Mouse (Mus musculus) adrenal gland, postnatal 4 days (tissue): Measurements from ENCODE around the gene Duoxa2. TPM values are rescaled to one million over a fixed set of nuclear protein-coding genes. Genes with fewer than 3 reads are reported as not detected.
"Not testable (repeated sequence)": the region's sequence is repeated elsewhere in the genome, so short reads cannot be mapped to it uniquely, and the experiment has no call there.

Experiments used
- DNase-seq, 2 experiments: peaks; one replicate each; pipeline ENCODE4 v3.0.0; 2021 to 2022; ENCODE audit warnings: low spot score in 2 of 2, mixed read lengths in 2 of 2
- total RNA-seq, 2 experiments: library from RNA; stranded (reverse); gene quantifications; 2 replicates each; pipeline ENCODE4 v1.2.3; 2021

Gene Duoxa2
- total RNA-seq, 2 experiments from 2014 or later: 0.20 TPM; not detected in 1

- no peak for DNase-seq
Measured at GRCm38 (mm10) chr2:122305097-122305892, 6.6 kb downstream of the Duoxa2 start.

DNA sequence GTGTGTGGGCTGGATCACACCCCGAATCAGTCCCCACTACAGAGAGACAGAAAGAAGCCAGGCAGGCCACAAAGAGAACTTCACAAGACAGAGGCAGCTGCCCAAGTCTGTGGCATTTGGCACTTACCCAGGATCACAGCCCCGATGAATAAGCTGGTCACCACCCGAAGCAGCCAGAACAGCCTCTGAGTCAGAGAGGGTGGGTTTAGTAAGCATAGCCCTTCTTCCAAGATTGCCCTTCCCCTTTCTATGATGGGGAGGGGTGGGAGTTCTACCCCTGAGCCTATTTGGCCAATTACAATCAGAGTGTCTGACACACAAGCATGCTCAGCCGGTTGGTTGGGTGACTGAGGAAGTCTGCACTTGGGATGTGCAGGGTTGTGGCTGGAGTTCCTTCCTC, 7.5 kb downstream of the Duoxa2 start:
- DNase-seq: no peak

GRCm38 (mm10) chr2:122309647-122310046, 10.9 kb downstream of the Duoxa2 start:
- DNase-seq: no peak

DNA sequence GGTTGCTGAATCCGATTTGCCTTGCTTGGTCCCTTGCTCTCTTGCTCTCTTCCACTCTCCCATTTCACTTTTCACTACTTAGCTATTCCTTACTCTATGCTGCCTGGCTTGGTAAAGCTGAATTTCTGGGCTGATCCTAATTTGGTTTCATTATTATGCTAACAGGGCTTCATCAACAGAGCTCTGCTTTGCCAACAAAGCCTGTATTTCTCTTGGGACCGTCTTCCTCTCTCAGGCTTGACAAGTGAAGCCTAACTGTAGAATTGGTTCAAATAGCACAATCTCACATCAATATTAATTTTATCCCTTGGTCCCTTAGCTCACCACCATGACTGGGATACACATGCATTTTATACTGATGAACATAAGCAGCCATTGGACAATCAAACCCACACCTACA, 12.9 kb downstream of the Duoxa2 start:
- no peak for DNase-seq

- DNase-seq: peak; percentile 22 to 25
Measured at GRCm38 (mm10) chr2:122312722-122313417, 14.2 kb downstream of the Duoxa2 start.

- DNase-seq: no peak
Measured at GRCm38 (mm10) chr2:122313536-122313935, 14.8 kb downstream of the Duoxa2 start, which contains the start of gene Duoxa1. TSS of gene Duoxa1 (minus strand) at chr2:122313730.

DNA sequence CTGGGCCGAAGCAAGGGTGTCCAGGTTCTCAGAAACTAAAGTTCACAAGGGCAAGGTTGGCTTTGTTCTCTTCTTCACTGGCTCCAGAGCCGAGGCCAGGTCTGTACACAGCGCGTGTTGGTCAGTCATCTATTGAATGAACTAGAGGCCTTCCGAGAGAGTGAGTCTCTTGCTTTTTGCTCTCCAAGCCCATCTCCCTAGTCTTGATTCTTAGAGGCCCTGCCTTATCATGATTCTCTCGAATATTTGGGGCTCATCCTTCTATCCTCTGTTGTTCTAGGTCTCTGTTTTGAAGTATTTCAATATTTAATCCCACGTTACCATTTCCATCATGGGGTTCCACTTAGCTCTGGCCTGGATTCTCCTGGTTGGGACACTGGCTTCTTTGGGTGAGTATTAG, 16.7 kb downstream of the Duoxa2 start, which contains the start of gene Duox1:
Duox1 (plus strand) TSS at position 301 of the 400 bp plus-strand sequence.
- no peak for DNase-seq

DNA sequence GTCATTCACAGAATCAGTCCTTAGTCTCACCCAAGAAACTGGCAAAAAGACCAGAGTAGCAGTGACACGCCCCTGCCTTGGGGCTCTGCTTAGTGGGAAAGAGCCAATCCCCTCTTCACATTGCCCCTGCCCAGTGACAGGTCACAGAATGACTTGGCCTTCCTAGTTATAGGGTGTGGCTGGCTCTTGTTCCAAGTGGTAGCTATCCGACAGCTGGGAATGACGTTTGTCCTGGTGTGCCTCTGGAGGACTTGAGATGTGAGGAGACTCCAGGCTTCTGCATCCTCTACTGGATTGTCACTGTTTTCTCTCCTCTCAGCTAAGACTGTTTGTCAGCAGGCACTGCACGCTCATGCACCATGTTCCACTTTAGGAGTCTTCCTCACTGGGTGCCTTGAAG, 18.7 kb downstream of the Duoxa2 start:
- DNase-seq: no peak

- DNase-seq: no peak
Measured at GRCm38 (mm10) chr2:122323960-122324359, 25.3 kb downstream of the Duoxa2 start.

DNA sequence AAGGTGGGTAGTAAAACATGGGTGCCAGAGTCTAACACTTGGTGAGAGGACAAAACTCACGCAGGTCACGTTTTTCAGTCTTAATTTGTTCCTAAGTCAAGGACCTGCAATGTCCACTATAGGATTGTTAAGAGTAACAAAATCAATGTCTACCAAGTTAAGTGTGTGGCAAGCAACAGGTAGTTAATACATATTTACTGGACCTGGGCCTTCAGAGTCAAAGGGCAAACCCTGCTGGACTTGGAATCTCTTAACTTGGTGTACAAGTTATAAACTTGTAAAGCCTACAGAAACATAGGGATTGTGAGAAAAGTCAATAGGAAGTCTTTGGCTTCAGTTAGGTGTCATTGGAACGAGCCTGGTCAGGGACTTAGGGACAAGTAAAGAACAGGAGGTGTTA, 25.9 kb downstream of the Duoxa2 start:
- no peak for DNase-seq

DNA sequence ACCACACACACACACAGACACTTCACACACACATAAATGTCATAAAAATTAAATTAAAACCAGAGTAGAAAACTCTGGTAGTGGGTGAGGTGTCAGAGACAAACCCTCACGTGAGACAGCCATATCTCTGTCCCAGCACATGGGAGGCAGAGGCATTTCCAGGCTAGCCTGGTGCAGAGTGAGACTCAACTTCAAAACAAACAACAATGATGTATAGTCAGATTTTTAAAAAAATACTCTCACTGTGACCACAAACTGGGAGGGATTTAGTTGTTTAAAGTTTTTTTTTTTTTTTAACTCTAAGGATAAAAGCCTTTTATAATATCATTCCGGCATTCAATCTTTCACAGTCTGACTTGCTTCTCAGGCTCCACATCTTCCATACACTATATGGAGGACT, 26.7 kb downstream of the Duoxa2 start:
- no peak for DNase-seq

- no peak for DNase-seq
Measured at GRCm38 (mm10) chr2:122327986-122328385, 29.3 kb downstream of the Duoxa2 start.

DNA sequence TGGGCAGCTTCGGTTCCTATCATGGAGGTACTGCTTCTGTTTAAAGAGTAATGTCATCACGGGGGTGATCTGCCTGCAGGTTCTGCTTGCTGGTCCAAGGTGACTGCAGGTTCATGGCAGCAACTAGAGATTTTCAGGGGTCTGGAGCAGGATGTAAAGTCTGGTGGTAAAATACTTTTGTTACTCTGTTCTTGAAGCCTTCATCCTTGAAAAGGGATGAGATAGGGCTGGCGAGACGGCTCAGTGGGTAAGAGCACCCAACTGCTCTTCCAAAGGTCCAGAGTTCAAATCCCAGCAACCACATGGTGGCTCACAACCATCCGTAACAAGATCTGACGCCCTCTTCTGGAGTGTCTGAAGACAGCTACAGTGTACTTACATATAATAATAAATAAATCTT, 31.6 kb downstream of the Duoxa2 start:
- not testable (repeated sequence) for DNase-seq

DNA sequence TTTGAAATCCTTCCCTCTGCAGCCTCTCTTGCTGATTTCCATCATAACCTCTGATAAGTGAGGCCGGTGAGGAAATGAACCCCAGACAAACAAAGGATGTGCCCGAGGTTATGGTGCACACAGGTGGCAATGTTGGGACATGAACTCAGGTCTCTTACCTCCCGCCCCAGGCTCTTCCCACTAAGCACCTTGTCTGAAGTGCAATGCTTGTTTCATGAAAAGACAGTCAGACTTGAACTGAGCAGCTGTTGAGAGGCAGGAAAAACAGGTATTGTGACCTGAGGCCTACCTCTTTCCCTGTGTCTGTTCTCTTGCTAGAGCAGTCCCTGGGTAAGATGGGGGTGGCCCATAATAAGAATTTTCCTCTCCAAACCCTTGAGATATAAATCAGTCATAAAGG, 33.5 kb downstream of the Duoxa2 start:
- no peak for DNase-seq

GRCm38 (mm10) chr2:122334170-122334569, 35.5 kb downstream of the Duoxa2 start:
- no peak for DNase-seq

DNA sequence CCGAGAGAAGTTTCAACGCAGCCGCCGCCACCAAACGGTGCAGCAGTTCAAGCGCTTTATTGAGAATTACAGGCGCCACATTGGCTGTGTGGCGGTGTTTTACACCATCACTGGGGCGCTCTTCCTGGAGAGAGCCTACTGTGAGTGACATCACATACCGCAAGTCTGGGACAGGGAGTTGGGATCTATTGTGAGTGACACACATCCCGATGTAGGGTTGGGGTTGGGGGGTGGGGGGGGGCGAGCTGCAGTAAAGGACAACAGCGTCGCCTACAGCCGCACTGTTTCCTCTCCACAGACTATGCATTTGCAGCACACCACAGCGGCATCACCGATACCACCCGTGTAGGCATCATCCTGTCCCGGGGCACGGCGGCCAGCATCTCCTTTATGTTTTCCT, 38.6 kb downstream of the Duoxa2 start:
- DNase-seq: no peak

DNA sequence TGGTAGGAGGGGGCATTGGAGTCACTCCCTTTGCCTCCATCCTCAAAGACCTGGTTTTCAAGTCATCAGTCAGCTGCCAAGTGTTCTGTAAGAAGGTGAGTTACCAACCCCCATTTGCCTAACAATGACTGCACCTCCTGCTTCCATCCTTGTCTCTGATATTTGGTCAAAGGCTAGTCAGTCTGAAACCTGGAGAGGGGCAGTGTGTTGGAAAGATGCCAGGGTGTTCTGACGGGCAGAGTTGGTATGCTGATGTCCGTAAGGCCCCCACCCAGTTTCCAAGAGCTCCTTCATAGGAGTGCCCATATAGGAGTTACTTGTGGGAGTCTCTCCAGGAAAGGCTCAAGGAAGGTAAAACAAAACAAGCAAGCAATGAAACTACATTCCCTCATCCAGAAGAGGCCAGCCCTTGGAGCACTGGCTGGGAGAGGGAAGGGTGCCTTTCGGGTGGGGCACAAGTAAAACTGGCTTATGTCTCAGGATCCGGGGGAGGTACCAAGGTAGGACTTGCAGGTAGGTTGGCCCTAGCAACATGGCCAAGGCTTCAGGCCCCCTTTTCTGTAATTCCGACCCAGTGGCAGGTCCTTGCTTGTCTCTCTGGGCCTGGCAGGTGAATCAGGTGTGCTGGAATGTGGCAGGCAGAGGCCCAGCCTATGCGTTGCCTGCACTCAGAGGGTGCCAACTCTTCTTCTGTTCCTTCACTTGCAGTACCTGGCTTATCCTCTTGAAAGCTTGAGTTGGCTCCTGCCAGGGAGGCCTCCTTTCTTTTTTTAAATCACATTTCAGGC, 46.6 kb downstream of the Duoxa2 start:
- no peak for DNase-seq

DNA sequence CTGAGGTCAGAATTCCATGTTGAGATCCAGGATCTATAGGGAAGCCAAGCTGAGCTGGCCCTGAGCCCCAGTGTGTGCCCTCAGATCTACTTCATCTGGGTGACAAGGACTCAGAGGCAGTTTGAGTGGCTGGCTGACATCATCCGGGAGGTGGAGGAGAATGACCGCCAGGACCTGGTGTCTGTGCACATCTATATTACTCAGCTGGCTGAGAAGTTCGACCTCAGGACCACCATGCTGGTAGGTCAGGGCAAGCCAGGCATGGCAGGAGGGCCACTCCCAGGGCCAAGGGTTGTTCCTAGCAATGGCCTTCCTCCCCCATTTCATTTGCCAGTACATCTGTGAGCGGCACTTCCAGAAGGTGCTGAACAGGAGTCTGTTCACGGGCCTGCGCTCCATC, 47.5 kb downstream of the Duoxa2 start:
- not testable (repeated sequence) for DNase-seq

DNA sequence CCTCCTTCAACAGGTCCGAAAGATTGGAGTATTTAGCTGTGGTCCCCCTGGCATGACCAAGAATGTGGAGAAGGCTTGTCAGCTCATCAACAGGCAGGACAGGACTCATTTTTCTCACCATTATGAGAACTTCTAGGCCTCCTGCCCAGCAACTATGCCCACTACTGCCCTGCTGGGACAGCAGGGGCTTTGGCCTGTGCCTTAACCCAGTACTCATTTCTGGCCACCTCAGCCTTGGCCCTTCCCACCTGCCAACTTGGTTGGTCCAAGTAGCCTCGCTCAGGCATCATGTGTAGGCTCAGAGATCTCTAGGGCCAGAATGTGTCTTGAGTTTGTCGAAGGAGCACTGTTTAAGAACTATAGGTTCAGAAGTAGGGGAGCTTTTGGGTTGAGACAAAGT, 48.6 kb downstream of the Duoxa2 start:
- no peak for DNase-seq

GRCm38 (mm10) chr2:122348531-122349131, 49.9 kb downstream of the Duoxa2 start:
- peak; percentile 70 to 76 for DNase-seq

DNA sequence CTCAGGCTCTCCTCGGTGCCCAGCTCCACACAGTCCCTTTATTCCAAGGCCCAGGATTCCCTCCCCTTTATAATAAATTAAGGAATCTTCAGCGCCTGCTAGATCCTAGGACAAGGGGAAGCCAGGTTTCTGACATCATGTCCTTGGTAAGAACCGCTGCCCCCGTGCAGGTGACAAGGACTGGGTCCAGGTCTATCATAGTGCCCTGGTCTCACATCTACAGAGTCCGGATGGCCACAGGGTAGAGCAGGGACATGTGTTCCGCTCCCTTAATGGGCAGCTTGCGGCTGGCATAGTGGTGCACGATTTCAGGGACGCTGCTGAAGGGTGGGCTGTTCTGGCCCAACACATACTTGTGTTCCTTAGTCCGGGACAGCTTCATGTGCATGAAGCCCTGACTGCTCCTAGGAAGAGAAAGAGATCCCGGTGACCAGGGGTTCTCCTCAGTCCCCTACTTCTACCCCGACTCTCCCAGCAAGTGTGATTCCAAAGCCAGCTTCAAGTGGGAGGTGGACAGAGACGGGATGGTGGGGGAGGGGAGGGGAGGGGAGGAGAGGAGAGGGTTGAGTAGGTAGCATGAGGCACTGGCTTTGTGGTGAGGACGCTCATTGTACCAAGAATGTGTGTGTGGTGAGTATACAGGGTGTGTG, 50.6 kb downstream of the Duoxa2 start:
- DNase-seq: no peak
